Mouse (Mus musculus): ENCODE data around the gene Gjb2. TPM values are rescaled to one million over a fixed set of nuclear protein-coding genes. Genes with fewer than 3 reads are reported as not detected.

The Gjb2 gene
- 0.08 TPM in 1 of 2 replicates, not detected in the other for polyA plus RNA-seq (2014; fragmentation: Nextera tagmentation; extraction: Ambion mirVana)

DNA sequence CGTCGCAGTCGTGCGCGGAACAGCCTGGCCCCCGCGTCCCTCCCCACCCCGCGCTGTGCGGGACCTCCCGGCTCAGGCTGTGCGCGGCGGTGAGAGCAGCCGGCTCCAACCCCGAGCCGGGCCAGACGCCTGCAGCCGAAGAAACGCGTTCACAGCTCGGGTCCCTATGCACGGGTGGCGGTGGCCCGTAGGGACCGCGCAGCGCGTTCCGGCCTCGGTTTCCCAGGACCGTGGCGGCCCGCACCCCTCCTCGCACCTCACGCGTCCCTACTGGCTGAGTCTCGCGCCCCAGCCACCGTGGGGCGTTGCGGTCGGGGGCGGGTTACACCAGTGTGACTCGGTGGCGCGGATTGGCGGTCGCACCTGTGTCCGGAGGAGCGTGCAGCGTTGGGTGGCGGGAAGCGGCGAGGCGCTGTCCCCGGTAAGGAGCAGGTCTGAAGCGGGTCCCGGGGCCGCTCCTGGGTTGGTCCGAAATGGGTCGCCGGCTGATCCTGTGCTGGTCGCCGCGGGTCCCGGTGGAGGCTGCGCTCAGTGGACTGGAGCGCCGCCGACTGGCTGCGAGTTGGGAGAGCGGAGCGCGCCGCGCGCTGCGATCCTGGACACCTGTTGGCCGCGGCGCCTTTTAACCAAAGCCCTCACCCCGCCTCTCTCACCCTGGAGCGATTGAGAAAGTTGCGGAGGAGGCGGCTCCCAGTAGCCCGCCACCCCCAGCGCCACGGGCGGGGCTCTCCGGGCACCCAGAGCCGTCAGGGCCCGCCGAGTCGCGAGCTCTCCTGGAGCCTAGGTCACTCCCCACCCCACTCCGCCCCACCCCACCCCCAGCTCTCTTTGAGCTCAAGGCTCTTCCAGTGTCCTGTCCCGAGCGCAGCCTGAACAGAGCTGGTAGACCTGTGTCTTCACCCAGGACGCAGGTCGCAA is at the start of gene Gjb2:
TSS of gene Gjb2 (minus strand) at position 597 of the 918 bp plus-strand sequence.
- no peak within 1 kb of the TSS for H3K27ac ChIP-seq (replicated peaks in 1 of 2; ENCODE audit: control insufficient read depth in 1 of 2, insufficient read depth in 1 of 2, low read depth in 2 of 2, low read length in 2 of 2)
- peak; percentile 39; the same call in 1 of the 2 replicates for ATAC-seq (ENCODE audit: insufficient number of reproducible peaks, insufficient read depth, low FRiP score, low read depth)
- no peaks in the 10 kb centered on the region for H3K36me3 ChIP-seq (ENCODE audit: control insufficient read depth, insufficient read depth, low read length)
- peaks cover 67% of the 10 kb centered on the region for H3K27me3 ChIP-seq (ENCODE audit: control insufficient read depth, insufficient read depth, low read length)
- peak within 1 kb of the TSS; percentile 67 for H3K9ac ChIP-seq (ENCODE audit: low read length)
- peak within 1 kb of the TSS; percentile 54 to 72 for H3K4me3 ChIP-seq (ENCODE audit: control insufficient read depth in 1 of 2, insufficient read depth in 1 of 2, low read depth in 1 of 2, low read length in 2 of 2)
- under 1% methylated on average over 100 of the region's 101 CpGs for WGBS
- H3K9me3 ChIP-seq (ENCODE audit: control insufficient read depth, low read length) = no peaks in the 10 kb centered on the region
- H3K4me1 ChIP-seq (ENCODE audit: control insufficient read depth in 2 of 2, insufficient read depth in 2 of 2, low read length in 2 of 2) = peaks cover 0 to 4% of the 10 kb centered on the region in 2 experiments; a peak in 1 of 4 replicates
- H3K4me2 ChIP-seq (ENCODE audit: low read length) = peak within 1 kb of the TSS; percentile 100

- Histone ChIP-seq H3K9ac (ENCODE audit: low read length) (no peak overlapping the region), H3K27ac (replicated peaks in 1 of 2; ENCODE audit: control insufficient read depth in 1 of 2, insufficient read depth in 1 of 2, low read depth in 2 of 2, low read length in 2 of 2) (no peak overlapping the region), H3K9me3 (ENCODE audit: control insufficient read depth, low read length) (no peaks in the 10 kb centered on the region), H3K27me3 (ENCODE audit: control insufficient read depth, insufficient read depth, low read length) (no peaks in the 10 kb centered on the region), H3K36me3 (ENCODE audit: control insufficient read depth, insufficient read depth, low read length) (no peaks in the 10 kb centered on the region), H3K4me1 (ENCODE audit: control insufficient read depth in 2 of 2, insufficient read depth in 2 of 2, low read length in 2 of 2) (0 out of 4 replicates have a peak, but pooled peaks cover 0 to 4% of the 10 kb centered on the region in 2 experiments), H3K4me3 (ENCODE audit: control insufficient read depth in 1 of 2, insufficient read depth in 1 of 2, low read depth in 1 of 2, low read length in 2 of 2) (no peak overlapping the region), H3K4me2 (ENCODE audit: low read length) (no peak overlapping the region)
- ATAC-seq (ENCODE audit: insufficient number of reproducible peaks, insufficient read depth, low FRiP score, low read depth) = no peak
- WGBS = 14% methylated on average over 4 of the region's 4 CpGs
These were observed 41.2 kb upstream of the Gjb2 start for GRCm38 (mm10) chr14:57145741-57146140.

DNA sequence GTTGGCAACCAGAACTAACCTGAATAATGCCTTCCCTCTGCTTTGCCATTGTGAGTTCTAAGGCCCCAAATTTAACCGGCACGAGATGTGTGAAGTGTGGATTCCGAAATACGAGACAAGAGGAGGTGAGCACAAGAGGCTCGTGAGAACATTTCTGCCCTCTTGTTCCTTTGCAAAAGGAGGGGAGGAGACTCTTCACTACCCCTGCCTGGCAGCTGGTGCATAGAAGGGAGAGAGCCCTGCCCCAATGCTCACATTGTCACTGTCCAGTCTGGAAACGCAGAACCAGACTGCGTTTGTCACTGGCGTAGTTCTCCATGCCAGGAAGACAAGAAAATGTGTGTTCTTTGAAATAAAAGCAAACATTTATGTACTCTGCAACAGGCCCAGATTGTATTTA is 30.8 kb upstream of the Gjb2 start:
- Histone ChIP-seq H3K4me1 (ENCODE audit: control insufficient read depth in 2 of 2, insufficient read depth in 2 of 2, low read length in 2 of 2) (no peaks in the 10 kb centered on the region; a peak in 1 of 4 replicates), H3K9me3 (ENCODE audit: control insufficient read depth, low read length) (no peaks in the 10 kb centered on the region), H3K4me2 (ENCODE audit: low read length) (no peak overlapping the region), H3K27me3 (ENCODE audit: control insufficient read depth, insufficient read depth, low read length) (peaks cover 65% of the 10 kb centered on the region), H3K36me3 (ENCODE audit: control insufficient read depth, insufficient read depth, low read length) (no peaks in the 10 kb centered on the region), H3K4me3 (ENCODE audit: control insufficient read depth in 1 of 2, insufficient read depth in 1 of 2, low read depth in 1 of 2, low read length in 2 of 2) (no peak overlapping the region), H3K27ac (replicated peaks in 1 of 2; ENCODE audit: control insufficient read depth in 1 of 2, insufficient read depth in 1 of 2, low read depth in 2 of 2, low read length in 2 of 2) (no peak overlapping the region), H3K9ac (ENCODE audit: low read length) (no peak overlapping the region)
- WGBS = 72% methylated on average over 8 of the region's 8 CpGs
- ATAC-seq (ENCODE audit: insufficient number of reproducible peaks, insufficient read depth, low FRiP score, low read depth) = no peak

DNA sequence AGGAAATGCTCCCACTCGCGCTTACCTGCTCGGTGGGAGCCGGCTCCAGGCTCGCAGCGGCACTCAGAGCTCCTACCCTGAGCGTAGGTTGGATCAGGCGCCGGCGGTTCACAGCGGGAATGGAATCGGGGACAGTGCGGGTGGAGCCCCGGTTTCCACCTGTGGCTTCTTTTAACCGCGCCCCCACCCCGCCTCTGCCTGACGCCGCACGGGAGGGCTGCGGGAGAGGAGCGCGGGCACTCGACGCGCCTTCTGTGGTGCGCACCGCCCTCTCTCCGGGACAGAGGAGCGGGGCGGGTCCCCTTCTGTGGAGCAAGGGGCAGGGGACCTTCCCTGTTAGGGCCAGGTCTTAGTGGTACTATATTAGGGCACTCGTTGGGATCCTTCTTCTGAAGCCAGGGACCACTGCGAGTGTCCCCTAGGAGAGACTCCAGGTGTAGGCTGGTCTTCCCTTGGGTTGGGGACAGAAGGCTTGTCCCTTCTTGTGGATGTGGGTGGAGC is 28.7 kb upstream of the Gjb2 start, which contains the start of gene Gjb6:
TSS of gene Gjb6 (minus strand) at position 451 of the 501 bp plus-strand sequence.
- Histone ChIP-seq H3K27me3 (ENCODE audit: control insufficient read depth, insufficient read depth, low read length) (peaks cover 77% of the 10 kb centered on the region), H3K4me2 (ENCODE audit: low read length) (peak within 1 kb of the TSS; percentile 64), H3K4me3 (ENCODE audit: control insufficient read depth in 1 of 2, insufficient read depth in 1 of 2, low read depth in 1 of 2, low read length in 2 of 2) (peak within 1 kb of the TSS; percentile 3 to 30; a peak in 3 of 4 replicates), H3K9me3 (ENCODE audit: control insufficient read depth, low read length) (no peaks in the 10 kb centered on the region), H3K4me1 (ENCODE audit: control insufficient read depth in 2 of 2, insufficient read depth in 2 of 2, low read length in 2 of 2) (no peaks in the 10 kb centered on the region; a peak in 1 of 4 replicates), H3K9ac (ENCODE audit: low read length) (peak within 1 kb of the TSS; percentile 18; the same call in 1 of the 2 replicates), H3K36me3 (ENCODE audit: control insufficient read depth, insufficient read depth, low read length) (no peaks in the 10 kb centered on the region), H3K27ac (replicated peaks in 1 of 2; ENCODE audit: control insufficient read depth in 1 of 2, insufficient read depth in 1 of 2, low read depth in 2 of 2, low read length in 2 of 2) (no peak within 1 kb of the TSS)
- 0 out of 2 replicates have a peak, but pooled peaks have one; percentile 13 for ATAC-seq (ENCODE audit: insufficient number of reproducible peaks, insufficient read depth, low FRiP score, low read depth)
- 3% methylated on average over 33 of the region's 33 CpGs for WGBS

- no peak overlapping the region for H3K27ac ChIP-seq (replicated peaks in 1 of 2; ENCODE audit: control insufficient read depth in 1 of 2, insufficient read depth in 1 of 2, low read depth in 2 of 2, low read length in 2 of 2)
- ATAC-seq (ENCODE audit: insufficient number of reproducible peaks, insufficient read depth, low FRiP score, low read depth) = no peak
- no peaks in the 10 kb centered on the region for H3K9me3 ChIP-seq (ENCODE audit: control insufficient read depth, low read length)
- no peaks in the 10 kb centered on the region for H3K4me1 ChIP-seq (ENCODE audit: control insufficient read depth in 2 of 2, insufficient read depth in 2 of 2, low read length in 2 of 2)
- H3K9ac ChIP-seq (ENCODE audit: low read length) = no peak overlapping the region
- WGBS = 54% methylated on average over 4 of the region's 4 CpGs
- H3K36me3 ChIP-seq (ENCODE audit: control insufficient read depth, insufficient read depth, low read length) = no peaks in the 10 kb centered on the region
- no peak overlapping the region for H3K4me3 ChIP-seq (ENCODE audit: control insufficient read depth in 1 of 2, insufficient read depth in 1 of 2, low read depth in 1 of 2, low read length in 2 of 2)
- H3K4me2 ChIP-seq (ENCODE audit: low read length) = no peak overlapping the region
- H3K27me3 ChIP-seq (ENCODE audit: control insufficient read depth, insufficient read depth, low read length) = peaks cover 33% of the 10 kb centered on the region
These were observed 22.9 kb upstream of the Gjb2 start for GRCm38 (mm10) chr14:57127383-57127782.

DNA sequence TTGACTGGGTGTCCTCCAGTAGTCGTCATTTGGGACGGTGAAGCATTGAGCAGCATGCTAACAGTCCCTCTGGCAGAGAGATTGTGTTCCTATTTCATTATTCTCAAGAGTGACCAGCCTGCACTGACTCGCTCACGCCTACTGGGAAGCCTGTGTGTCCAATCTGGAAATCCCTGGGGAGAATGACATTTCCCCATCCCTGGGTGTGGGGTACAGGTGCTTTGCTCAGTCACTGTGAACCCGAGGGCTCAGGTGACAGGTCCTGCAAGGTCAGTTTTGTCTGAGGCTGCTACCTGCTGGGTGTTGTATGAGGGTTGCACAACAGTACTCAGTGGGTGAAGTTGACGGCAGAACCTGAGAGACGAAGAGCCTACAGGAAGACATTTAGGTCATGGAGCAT is 17.8 kb upstream of the Gjb2 start:
- no peaks in the 10 kb centered on the region for H3K9me3 ChIP-seq (ENCODE audit: control insufficient read depth, low read length)
- 77% methylated on average over 7 of the region's 7 CpGs for WGBS
- H3K4me1 ChIP-seq (ENCODE audit: control insufficient read depth in 2 of 2, insufficient read depth in 2 of 2, low read length in 2 of 2) = no peaks in the 10 kb centered on the region
- H3K27ac ChIP-seq (replicated peaks in 1 of 2; ENCODE audit: control insufficient read depth in 1 of 2, insufficient read depth in 1 of 2, low read depth in 2 of 2, low read length in 2 of 2) = no peak overlapping the region
- H3K4me3 ChIP-seq (ENCODE audit: control insufficient read depth in 1 of 2, insufficient read depth in 1 of 2, low read depth in 1 of 2, low read length in 2 of 2) = no peak overlapping the region
- ATAC-seq (ENCODE audit: insufficient number of reproducible peaks, insufficient read depth, low FRiP score, low read depth) = no peak
- peaks cover 13% of the 10 kb centered on the region; the same call in 1 of the 2 replicates for H3K27me3 ChIP-seq (ENCODE audit: control insufficient read depth, insufficient read depth, low read length)
- H3K9ac ChIP-seq (ENCODE audit: low read length) = no peak overlapping the region
- H3K36me3 ChIP-seq (ENCODE audit: control insufficient read depth, insufficient read depth, low read length) = no peaks in the 10 kb centered on the region
- no peak overlapping the region for H3K4me2 ChIP-seq (ENCODE audit: low read length)

DNA sequence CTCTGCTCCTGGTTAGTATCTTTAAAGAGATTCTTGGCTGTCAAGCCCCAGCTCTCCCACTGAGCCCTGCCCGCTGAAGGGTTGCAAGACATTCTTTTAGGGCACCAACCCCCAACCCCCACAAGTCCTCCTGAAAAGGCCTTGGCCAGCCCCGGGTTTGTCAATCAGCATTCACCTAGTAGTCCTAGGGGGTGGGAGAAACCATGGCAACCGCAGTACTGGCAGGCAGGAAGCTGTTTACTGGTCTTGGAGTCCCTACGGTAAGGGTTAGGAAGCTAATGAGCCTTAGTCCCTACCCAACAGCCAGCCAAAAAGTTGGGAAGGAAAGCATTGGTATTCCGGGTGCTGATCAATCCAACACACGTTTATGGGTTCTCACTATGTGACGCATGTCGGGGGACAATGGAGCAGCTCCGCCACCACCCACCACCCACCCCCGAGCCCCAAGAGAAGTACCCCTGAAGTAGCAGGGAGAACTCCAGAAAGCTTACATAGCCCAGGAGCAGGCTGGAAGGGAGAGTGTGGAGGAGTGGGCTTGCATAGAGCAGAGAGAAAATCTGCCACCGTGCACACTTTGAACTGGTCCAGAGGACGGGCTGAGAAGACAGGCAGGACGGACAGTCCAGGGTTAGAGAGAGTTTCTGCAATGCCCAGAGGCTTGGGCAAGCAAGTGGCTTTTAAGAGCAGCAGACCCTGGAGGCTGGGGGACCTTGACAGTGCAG is 11.5 kb upstream of the Gjb2 start, which contains the start of gene Gm4491:
TSS of gene Gm4491 (minus strand) at position 61 of the 722 bp plus-strand sequence.
- ATAC-seq (ENCODE audit: insufficient number of reproducible peaks, insufficient read depth, low FRiP score, low read depth) = no peak
- Histone ChIP-seq H3K4me2 (ENCODE audit: low read length) (no peak within 1 kb of the TSS), H3K9me3 (ENCODE audit: control insufficient read depth, low read length) (no peaks in the 10 kb centered on the region), H3K27ac (replicated peaks in 1 of 2; ENCODE audit: control insufficient read depth in 1 of 2, insufficient read depth in 1 of 2, low read depth in 2 of 2, low read length in 2 of 2) (no peak within 1 kb of the TSS), H3K4me1 (ENCODE audit: control insufficient read depth in 2 of 2, insufficient read depth in 2 of 2, low read length in 2 of 2) (no peaks in the 10 kb centered on the region), H3K36me3 (ENCODE audit: control insufficient read depth, insufficient read depth, low read length) (no peaks in the 10 kb centered on the region), H3K9ac (ENCODE audit: low read length) (no peak within 1 kb of the TSS), H3K4me3 (ENCODE audit: control insufficient read depth in 1 of 2, insufficient read depth in 1 of 2, low read depth in 1 of 2, low read length in 2 of 2) (no peak within 1 kb of the TSS), H3K27me3 (ENCODE audit: control insufficient read depth, insufficient read depth, low read length) (peaks cover 54% of the 10 kb centered on the region)
- WGBS = 21% methylated on average over 13 of the region's 13 CpGs

Data from heart, embryonic 14.5 days (tissue).